Mouse (Mus musculus): ENCODE measurements around the gene Ascc2. TPM values are rescaled to one million over a fixed set of nuclear protein-coding genes. Genes with fewer than 3 reads are reported as not detected.
"Not testable (repeated sequence)": the region's sequence is repeated elsewhere in the genome, so short reads cannot be mapped to it uniquely, and the experiment has no call there.

Ascc2 gene
- polyA plus RNA-seq, 1 experiment from 2014 or later: 26.7 TPM

DNA sequence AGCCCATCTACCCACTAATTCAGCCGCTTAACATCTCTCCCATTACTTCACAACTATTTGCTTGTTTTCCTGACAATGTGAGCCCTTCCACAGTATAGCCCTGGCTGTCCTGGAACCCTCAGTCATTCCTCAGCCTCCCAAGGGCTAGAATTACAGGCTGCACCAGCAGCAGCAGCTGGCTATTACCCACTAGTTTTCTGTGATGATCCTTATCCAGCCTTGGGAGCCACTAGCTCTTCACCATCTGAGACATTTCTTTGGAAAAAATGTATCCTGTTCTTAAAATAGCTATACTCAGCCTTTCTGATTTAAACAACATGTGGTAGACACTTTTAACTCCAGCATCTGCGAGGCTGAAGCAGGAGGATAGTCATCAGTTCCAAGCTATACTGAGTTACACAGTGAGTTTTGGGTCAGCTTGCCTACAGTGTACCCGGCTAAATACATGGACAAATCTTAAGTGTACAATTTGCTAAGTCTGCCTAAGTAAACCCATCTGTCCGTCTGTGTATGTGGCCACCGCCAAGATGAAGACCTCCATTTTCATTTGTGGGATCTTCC lies 685 bp upstream of the Ascc2 start:
- peak overlapping the region; percentile 86 for H3K4me3 ChIP-seq
- 45% methylated on average over 5 of the region's 5 CpGs for WGBS (ENCODE audit: insufficient replicate concordance)
- peak overlapping the region; percentile 92 for H3K4me2 ChIP-seq
- no peaks in the 10 kb centered on the region for H3K9me3 ChIP-seq (replicated peaks)
- peaks cover 5% of the 10 kb centered on the region; the same call in 1 of the 2 replicates for H3K27me3 ChIP-seq (replicated peaks)
- peaks cover 55% of the 10 kb centered on the region for H3K4me1 ChIP-seq
- H3K27ac ChIP-seq: peak overlapping the region; percentile 76
- H3K36me3 ChIP-seq: peaks cover 19% of the 10 kb centered on the region
- peak; percentile 27 for ATAC-seq
- H3K9ac ChIP-seq: 0 out of 2 replicates have a peak overlapping the region, but pooled peaks have one; percentile 14

DNA sequence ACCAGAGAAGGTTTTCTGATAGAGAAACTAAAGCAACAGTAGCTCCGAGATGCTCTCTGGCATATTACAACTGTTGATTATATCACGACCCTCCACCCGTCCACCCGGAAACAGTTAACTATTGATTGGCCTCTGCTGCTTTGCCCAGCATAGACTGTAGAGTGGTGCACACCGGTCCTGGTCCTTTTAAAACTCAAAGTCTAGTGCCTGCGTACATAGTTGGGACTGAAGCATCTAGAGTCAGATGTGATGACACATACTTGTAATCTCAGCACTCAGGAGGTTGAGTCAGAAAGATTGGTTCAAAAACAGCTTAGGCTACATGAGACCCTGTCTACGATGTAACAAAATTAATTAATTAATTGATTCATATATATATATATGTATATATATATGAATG lies 714 bp downstream of the Ascc2 start:
- H3K27me3 ChIP-seq (replicated peaks): peaks cover 2% of the 10 kb centered on the region; the same call in 1 of the 2 replicates
- ATAC-seq: peak; percentile 27
- H3K36me3 ChIP-seq: peaks cover 32% of the 10 kb centered on the region
- H3K4me3 ChIP-seq: peak overlapping the region; percentile 86
- H3K4me2 ChIP-seq: peak overlapping the region; percentile 92
- H3K9ac ChIP-seq: peak overlapping the region; percentile 82
- peaks cover 55% of the 10 kb centered on the region for H3K4me1 ChIP-seq
- peak overlapping the region; percentile 83 for H3K27ac ChIP-seq
- 13% methylated on average over 7 of the region's 7 CpGs for WGBS (ENCODE audit: insufficient replicate concordance)
- H3K9me3 ChIP-seq (replicated peaks): no peaks in the 10 kb centered on the region

DNA sequence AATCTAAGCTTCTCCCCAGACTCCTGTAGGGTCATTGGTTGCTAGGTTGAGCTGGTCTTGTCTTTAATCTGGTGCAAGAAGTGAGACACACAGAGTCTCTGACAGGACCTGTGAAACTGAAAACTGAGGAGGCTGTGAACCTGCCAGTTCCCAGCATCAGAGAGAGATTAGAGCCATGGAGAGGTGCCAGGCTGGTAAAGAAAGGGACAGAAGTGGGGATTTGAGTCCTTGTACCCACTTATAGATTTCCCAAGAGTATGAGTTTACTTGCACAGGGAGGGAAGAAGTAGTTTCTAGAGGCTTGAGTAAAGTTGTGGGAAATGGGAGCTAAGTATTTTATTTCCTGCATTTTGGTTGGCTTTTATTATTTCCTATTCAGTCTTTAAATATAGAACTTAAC lies 3.6 kb downstream of the Ascc2 start:
- no peak for ATAC-seq
- H3K27me3 ChIP-seq (replicated peaks): no peaks in the 10 kb centered on the region
- H3K4me1 ChIP-seq: peaks cover 44% of the 10 kb centered on the region
- no peak overlapping the region for H3K9ac ChIP-seq
- H3K36me3 ChIP-seq: peaks cover 54% of the 10 kb centered on the region
- no peak overlapping the region for H3K4me2 ChIP-seq
- no peak overlapping the region for H3K4me3 ChIP-seq
- no peak overlapping the region for H3K27ac ChIP-seq
- no peaks in the 10 kb centered on the region for H3K9me3 ChIP-seq (replicated peaks)

DNA sequence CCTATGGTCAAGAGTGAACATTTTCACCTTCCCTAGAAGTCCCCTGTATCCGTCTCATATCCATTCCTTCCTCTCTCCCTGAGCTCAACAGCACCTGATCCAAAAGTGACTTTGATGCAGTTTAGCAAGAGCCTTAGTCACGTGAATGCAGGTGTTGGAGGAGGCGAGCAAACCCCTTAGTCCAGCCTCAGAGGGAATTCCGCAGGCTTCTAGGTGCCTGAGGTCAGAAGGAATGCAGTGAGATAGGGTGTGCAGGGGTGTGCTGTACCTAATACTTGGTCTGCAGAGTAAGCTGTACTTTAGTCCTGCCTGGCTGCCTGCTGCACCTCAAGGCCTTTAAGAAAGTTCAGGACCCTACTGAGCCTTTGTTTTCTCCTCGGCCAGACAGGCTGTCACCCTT lies 6.2 kb downstream of the Ascc2 start:
- Histone ChIP-seq H3K9me3 (replicated peaks) (no peaks in the 10 kb centered on the region), H3K9ac (no peak overlapping the region), H3K4me3 (no peak overlapping the region), H3K4me2 (no peak overlapping the region), H3K4me1 (peaks cover 23% of the 10 kb centered on the region), H3K27me3 (replicated peaks) (no peaks in the 10 kb centered on the region), H3K27ac (no peak overlapping the region), H3K36me3 (peaks cover 79% of the 10 kb centered on the region)
- ATAC-seq: no peak
- 74% methylated on average over 5 of the region's 5 CpGs for WGBS (ENCODE audit: insufficient replicate concordance)

DNA sequence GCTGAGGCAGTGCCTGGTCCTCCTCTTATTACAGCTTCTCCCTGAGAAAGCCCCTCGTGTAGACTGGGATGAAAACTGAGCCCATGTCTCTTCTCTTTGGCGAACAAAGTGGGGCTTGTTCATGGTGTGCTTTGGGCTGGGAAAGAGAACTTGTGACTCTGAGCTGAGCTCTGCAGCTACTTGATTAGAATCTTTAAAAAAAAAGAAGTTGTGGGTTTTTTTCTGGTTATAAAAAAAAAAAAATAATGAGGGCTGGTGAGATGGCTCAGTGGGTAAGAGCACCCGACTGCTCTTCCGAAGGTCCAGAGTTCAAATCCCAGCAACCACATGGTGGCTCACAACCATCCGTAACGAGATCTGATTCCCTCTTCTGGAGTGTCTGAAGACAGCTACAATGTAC lies 7.6 kb downstream of the Ascc2 start:
- WGBS (ENCODE audit: insufficient replicate concordance): 88% methylated on average over 6 of the region's 6 CpGs
- H3K9ac ChIP-seq; H3K9me3 ChIP-seq (replicated peaks); H3K27ac ChIP-seq; H3K4me2 ChIP-seq; ATAC-seq; H3K27me3 ChIP-seq (replicated peaks); H3K4me3 ChIP-seq; H3K4me1 ChIP-seq: not testable (repeated sequence)
- peaks cover 88% of the 10 kb centered on the region for H3K36me3 ChIP-seq

DNA sequence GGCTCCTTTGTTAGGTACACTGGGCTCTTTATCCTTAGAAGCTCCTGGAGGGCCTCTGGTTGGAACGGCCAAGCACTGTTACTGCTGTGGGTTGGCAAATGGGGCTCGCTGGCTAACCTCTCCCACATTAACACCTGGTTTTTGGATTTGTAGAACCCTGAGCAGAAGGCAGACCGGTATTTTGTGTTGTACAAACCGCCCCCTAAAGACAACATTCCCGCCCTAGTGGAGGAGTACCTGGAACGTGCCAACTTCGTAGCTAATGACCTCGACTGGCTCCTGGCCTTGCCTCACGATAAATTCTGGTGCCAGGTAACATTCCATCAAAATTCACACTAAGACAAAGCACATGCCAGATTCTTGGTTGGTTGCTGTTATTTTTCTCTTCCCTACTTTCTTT lies 8.9 kb downstream of the Ascc2 start:
- ATAC-seq: no peak
- Histone ChIP-seq H3K27me3 (replicated peaks) (no peaks in the 10 kb centered on the region), H3K36me3 (peaks cover 86% of the 10 kb centered on the region), H3K4me3 (no peak overlapping the region), H3K9me3 (replicated peaks) (no peaks in the 10 kb centered on the region), H3K9ac (no peak overlapping the region), H3K27ac (no peak overlapping the region), H3K4me2 (no peak overlapping the region), H3K4me1 (0 out of 2 replicates have a peak, but pooled peaks cover 1% of the 10 kb centered on the region)
- WGBS (ENCODE audit: insufficient replicate concordance): 91% methylated on average over 9 of the region's 9 CpGs

DNA sequence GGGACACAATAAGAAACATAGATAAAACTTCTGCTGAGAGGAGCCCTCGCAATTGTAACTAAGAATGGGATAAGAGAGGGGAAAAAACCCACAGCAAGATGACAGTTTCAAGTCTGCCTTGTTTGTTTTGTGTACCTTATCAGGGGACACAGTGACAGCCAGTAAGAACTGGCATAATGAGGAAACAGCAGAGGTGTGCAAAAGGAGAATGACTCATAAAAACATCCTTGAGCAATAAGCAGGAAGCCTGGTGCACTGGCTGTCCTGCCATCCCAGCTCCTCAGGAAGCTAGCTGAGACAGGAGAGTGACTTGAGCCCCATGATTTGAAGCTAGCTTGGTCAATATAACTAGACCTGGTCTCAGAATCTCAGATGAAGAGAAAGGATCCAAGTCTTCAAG lies 22.3 kb downstream of the Ascc2 start:
- H3K36me3 ChIP-seq: peaks cover 84% of the 10 kb centered on the region
- peak overlapping the region; percentile 87 for H3K27ac ChIP-seq
- peak overlapping the region; percentile 56 for H3K4me2 ChIP-seq
- no peak overlapping the region; the same call in 1 of the 2 replicates for H3K4me3 ChIP-seq
- no peaks in the 10 kb centered on the region for H3K27me3 ChIP-seq (replicated peaks)
- peak; percentile 60 for ATAC-seq
- H3K4me1 ChIP-seq: peaks cover 36% of the 10 kb centered on the region
- peak overlapping the region; percentile 52 for H3K9ac ChIP-seq
- H3K9me3 ChIP-seq (replicated peaks): no peaks in the 10 kb centered on the region
- 23% methylated on average over 1 of the region's 1 CpGs for WGBS (ENCODE audit: insufficient replicate concordance)

DNA sequence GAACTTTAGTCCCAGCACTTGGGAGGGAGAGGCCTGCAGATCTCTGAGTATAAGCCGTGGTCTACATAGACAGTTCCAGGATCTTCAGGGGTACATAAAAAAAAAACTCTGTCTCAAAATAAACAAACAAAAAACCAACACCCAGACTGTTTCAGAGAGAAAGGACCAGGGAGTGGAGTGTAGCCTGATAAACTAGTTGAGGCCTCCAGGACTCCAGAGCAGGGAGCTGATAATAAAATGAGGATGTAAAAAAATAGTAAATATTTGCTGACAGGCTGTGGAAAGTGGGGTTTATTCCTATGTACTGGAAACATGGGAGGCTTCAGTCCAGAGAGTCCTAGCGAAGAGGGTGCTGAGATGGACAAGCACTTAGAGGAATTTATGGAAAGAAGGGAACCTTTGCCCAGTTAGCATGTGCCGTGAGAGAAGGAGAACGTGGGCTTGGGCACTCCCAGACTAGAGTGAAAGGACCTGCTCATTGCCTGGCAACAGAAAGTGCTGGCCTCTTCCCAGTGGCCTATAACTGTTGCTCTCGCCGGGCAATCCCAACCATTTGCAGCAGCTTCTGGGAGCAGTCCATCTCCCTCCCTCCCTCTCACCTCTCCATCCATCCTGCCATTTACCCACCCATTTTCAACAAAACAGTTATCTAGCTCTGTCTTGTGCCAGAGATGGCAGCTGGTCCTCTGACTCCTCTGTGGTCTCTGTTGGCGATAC lies 22.9 kb downstream of the Ascc2 start:
- Histone ChIP-seq H3K36me3 (peaks cover 80% of the 10 kb centered on the region), H3K9ac (peak overlapping the region; percentile 52), H3K9me3 (replicated peaks) (no peaks in the 10 kb centered on the region), H3K27me3 (replicated peaks) (no peaks in the 10 kb centered on the region), H3K4me1 (peaks cover 36% of the 10 kb centered on the region), H3K4me2 (peak overlapping the region; percentile 56), H3K4me3 (no peak overlapping the region; the same call in 1 of the 2 replicates), H3K27ac (peak overlapping the region; percentile 87)
- WGBS (ENCODE audit: insufficient replicate concordance): 75% methylated on average over 7 of the region's 7 CpGs
- peak; percentile 69 for ATAC-seq

DNA sequence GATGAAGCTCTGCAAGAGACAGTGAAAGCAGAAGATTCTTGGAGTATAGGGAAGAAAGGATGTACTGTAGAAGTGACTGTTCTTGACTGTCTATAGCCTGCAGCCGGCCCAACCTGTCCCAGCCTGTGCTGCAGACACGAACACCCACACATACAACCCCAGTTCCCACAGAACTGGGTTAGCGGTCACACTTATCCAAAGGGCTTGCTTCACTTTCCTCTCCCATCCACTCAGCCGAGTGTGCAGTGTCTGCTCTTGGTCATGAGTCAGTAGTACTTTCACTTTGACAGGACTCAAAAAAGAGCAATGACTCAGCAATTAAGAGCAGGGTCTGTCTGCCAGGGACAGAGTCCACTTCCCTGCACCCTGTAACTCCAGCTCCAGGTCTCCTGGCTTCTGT lies 23.8 kb downstream of the Ascc2 start:
- ATAC-seq: peak; percentile 84
- Histone ChIP-seq H3K4me3 (peak overlapping the region; percentile 14; the same call in 1 of the 2 replicates), H3K27ac (peak overlapping the region; percentile 87), H3K9ac (peak overlapping the region; percentile 52), H3K9me3 (replicated peaks) (no peaks in the 10 kb centered on the region), H3K27me3 (replicated peaks) (no peaks in the 10 kb centered on the region), H3K36me3 (peaks cover 77% of the 10 kb centered on the region), H3K4me2 (peak overlapping the region; percentile 56), H3K4me1 (peaks cover 36% of the 10 kb centered on the region)
- WGBS (ENCODE audit: insufficient replicate concordance): 71% methylated on average over 4 of the region's 4 CpGs

DNA sequence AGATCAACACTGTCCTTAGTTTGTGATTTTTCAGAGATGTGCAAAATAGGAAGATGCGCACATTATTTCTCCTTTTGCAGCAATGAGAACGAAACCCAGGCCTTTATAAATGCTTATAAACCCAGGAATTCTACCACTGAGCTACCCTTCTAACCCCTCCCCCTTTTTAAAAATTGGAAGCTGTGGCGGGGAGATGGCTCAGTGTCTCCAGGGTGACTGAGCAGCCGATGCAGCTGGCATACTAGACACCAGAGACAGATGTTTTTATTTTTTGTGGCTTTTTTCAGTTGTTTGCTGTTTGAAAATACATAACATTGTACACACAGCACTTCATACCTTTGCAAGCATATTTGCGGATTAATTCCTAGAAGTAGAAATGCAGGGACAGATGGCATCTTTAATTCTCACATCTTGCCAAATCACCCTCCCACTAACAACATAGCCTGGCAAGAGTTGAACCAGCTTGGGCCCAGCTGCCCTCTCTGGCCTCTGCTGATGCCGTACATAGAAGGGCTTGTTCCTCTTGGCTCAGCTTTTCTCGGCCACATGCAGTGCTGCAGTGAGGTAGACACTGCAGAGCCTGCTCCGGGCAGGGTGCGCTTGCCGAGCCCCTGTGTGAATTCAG lies 24.4 kb downstream of the Ascc2 start:
- Histone ChIP-seq H3K4me1 (peaks cover 36% of the 10 kb centered on the region), H3K4me2 (peak overlapping the region; percentile 56), H3K27ac (peak overlapping the region; percentile 87), H3K36me3 (peaks cover 75% of the 10 kb centered on the region), H3K4me3 (no peak overlapping the region), H3K9me3 (replicated peaks) (no peaks in the 10 kb centered on the region), H3K9ac (peak overlapping the region; percentile 52; the same call in 1 of the 2 replicates), H3K27me3 (replicated peaks) (no peaks in the 10 kb centered on the region)
- ATAC-seq: no peak
- 84% methylated on average over 10 of the region's 10 CpGs for WGBS (ENCODE audit: insufficient replicate concordance)

DNA sequence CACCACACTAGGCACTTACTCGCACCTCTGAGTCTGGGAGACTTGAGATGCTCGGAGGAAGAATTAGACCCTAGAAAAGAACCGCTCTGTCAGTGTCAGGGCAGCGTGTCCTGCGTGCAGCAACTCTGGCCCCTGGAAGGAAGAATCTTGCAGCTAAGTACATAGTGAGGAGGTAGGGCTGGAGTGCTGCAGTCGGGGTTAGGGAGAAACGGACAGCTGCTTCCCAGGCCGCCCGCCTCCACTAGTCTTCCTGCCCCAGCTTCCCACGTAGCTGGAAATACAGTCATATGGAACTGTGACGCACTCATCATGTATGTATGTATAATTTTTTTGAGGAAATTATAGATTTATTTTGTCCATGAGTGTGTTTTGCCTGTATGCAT lies 24.9 kb downstream of the Ascc2 start:
- H3K27me3 ChIP-seq (replicated peaks): no peaks in the 10 kb centered on the region
- no peak overlapping the region for H3K4me3 ChIP-seq
- no peak overlapping the region for H3K9ac ChIP-seq
- no peak overlapping the region for H3K4me2 ChIP-seq
- WGBS (ENCODE audit: insufficient replicate concordance): 86% methylated on average over 11 of the region's 11 CpGs
- peak overlapping the region; percentile 87; the same call in 1 of the 2 replicates for H3K27ac ChIP-seq
- H3K9me3 ChIP-seq (replicated peaks): no peaks in the 10 kb centered on the region
- peaks cover 36% of the 10 kb centered on the region for H3K4me1 ChIP-seq
- ATAC-seq: no peak
- H3K36me3 ChIP-seq: peaks cover 78% of the 10 kb centered on the region

DNA sequence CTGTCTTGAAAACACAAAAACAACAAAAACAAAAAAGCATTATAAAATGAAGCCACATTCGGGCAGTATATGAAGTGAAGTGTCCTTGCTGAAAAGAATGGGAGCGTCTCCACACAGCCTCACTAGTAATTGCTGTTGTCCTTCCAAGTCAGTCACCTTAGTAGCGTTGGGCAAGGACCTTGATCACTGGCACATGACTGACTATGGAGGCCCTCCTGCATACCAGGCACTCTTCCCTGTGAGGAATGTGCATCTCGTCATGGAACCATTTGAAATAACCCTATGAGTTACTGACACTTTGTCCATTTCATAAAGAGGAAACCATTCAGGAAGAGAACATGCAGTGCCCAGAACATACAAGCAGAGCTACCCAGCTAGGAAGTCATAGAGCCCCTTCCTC lies 34.2 kb downstream of the Ascc2 start:
- H3K27me3 ChIP-seq (replicated peaks): no peaks in the 10 kb centered on the region
- peaks cover 19% of the 10 kb centered on the region for H3K4me1 ChIP-seq
- peaks cover 83% of the 10 kb centered on the region for H3K36me3 ChIP-seq
- H3K4me3 ChIP-seq: no peak overlapping the region
- ATAC-seq: no peak
- H3K9ac ChIP-seq: no peak overlapping the region
- no peak overlapping the region for H3K4me2 ChIP-seq
- H3K27ac ChIP-seq: no peak overlapping the region
- H3K9me3 ChIP-seq (replicated peaks): no peaks in the 10 kb centered on the region
- 82% methylated on average over 4 of the region's 4 CpGs for WGBS (ENCODE audit: insufficient replicate concordance)
